Mouse (Mus musculus): Measurements from ENCODE around the gene Cebpb. TPM values are rescaled to one million over a fixed set of nuclear protein-coding genes. Genes with fewer than 3 reads are reported as not detected.

Cebpb gene
- polyA plus RNA-seq, 1 experiment from 2014 or later, result 3.6 TPM

DNA sequence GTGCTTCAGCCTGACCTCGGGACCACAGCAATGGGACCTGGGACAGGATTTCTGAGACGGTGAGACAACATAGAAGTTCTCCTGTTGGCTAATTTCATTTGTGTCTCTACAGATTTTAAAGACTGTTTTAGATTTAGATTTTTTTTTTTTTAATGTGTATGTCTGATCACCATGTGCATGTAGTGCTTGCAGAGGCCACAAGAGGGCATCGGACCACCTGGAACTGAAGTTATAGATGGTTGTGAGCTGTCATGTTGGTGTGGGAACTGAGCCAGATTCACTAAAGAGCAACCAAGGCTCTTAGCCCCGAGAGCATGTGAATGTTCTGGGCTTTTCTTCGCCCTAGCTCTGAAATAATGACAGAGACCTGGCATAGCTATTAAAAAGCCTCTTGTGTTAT lies 8.1 kb upstream of the Cebpb start:
- Histone ChIP-seq H3K4me2 (replicated peaks) (no peak overlapping the region), H3K9me3 (ENCODE audit: control insufficient read depth, low read length) (no peaks in the 10 kb centered on the region), H3K36me3 (replicated peaks; ENCODE audit: control insufficient read depth, insufficient read depth) (no peaks in the 10 kb centered on the region), H3K4me1 (replicated peaks; ENCODE audit: control insufficient read depth, insufficient read depth, low read length) (no peaks in the 10 kb centered on the region), H3K9ac (no peak overlapping the region), H3K27me3 (ENCODE audit: control insufficient read depth, insufficient read depth, low read length) (no peaks in the 10 kb centered on the region; the same call in 1 of the 2 replicates), H3K4me3 (replicated peaks; ENCODE audit: low read length) (no peak overlapping the region), H3K27ac (no peak overlapping the region)
- DNase-seq (ENCODE audit: low spot score) (no peak), ATAC-seq (ENCODE audit: low FRiP score) (no peak)
- 49% methylated on average over 5 of the region's 5 CpGs for WGBS

DNA sequence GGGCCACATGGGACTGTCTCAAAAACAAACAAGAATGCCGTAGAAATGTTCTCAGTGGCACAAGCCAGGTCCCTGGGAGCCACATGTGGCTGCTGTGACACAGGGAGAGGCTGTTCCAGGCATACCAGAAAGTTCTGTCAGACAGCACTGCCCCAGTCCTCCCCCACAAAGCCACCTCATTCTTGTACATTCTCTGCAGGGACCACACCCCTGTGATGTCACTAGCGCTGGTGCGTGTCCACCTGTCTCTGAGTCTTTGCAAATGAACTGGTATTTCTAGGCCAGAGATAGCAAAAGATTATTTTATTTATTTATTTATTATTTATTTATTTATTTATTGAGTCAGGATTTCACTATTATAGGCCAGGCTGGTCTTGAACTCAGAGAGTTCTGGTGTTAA lies 5.0 kb upstream of the Cebpb start:
- Histone ChIP-seq H3K4me2 (replicated peaks) (no peak overlapping the region), H3K4me3 (replicated peaks; ENCODE audit: low read length) (no peak overlapping the region), H3K4me1 (replicated peaks; ENCODE audit: control insufficient read depth, insufficient read depth, low read length) (0 out of 2 replicates have a peak, but pooled peaks cover 3% of the 10 kb centered on the region), H3K9me3 (ENCODE audit: control insufficient read depth, low read length) (no peaks in the 10 kb centered on the region), H3K27ac (no peak overlapping the region), H3K27me3 (ENCODE audit: control insufficient read depth, insufficient read depth, low read length) (peaks cover 22% of the 10 kb centered on the region), H3K36me3 (replicated peaks; ENCODE audit: control insufficient read depth, insufficient read depth) (no peaks in the 10 kb centered on the region), H3K9ac (no peak overlapping the region)
- WGBS, result 86% methylated on average over 3 of the region's 3 CpGs
- ATAC-seq (ENCODE audit: low FRiP score), result no peak
- no peak for DNase-seq (ENCODE audit: low spot score)

GRCm38 (mm10) chr2:167685137-167685536 lies 3.6 kb upstream of the Cebpb start:
- no peaks in the 10 kb centered on the region for H3K36me3 ChIP-seq (replicated peaks; ENCODE audit: control insufficient read depth, insufficient read depth)
- no peaks in the 10 kb centered on the region for H3K9me3 ChIP-seq (ENCODE audit: control insufficient read depth, low read length)
- no peak overlapping the region for H3K9ac ChIP-seq
- peaks cover 36% of the 10 kb centered on the region for H3K27me3 ChIP-seq (ENCODE audit: control insufficient read depth, insufficient read depth, low read length)
- peak; percentile 100 for DNase-seq (ENCODE audit: low spot score)
- H3K27ac ChIP-seq, result no peak overlapping the region
- H3K4me3 ChIP-seq (replicated peaks; ENCODE audit: low read length), result no peak overlapping the region
- no peak for ATAC-seq (ENCODE audit: low FRiP score)
- peaks cover 3% of the 10 kb centered on the region; the same call in 1 of the 2 replicates for H3K4me1 ChIP-seq (replicated peaks; ENCODE audit: control insufficient read depth, insufficient read depth, low read length)
- 8% methylated on average over 8 of the region's 8 CpGs for whole genome bisulfite sequencing
- no peak overlapping the region for H3K4me2 ChIP-seq (replicated peaks)

DNA sequence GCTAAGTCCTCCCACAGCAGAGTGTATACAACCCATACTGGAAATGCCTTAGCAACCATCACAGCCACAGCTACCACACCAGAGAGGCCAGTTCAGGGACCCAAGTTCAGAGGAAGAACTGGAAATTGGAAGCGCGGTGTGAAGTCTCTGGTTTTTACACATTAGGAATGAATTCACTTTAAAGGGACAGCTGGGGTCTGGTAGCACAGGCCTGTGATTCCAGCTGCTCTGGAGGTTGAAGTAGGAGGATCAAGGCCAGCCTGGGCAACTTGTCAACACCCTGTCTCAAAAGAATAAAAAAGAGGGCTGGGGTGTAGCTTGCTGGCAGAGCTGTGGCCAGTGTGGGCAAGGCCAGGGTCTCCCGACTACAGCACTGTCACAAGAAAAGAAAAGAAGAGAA lies 2.9 kb upstream of the Cebpb start:
- WGBS, result 87% methylated on average over 3 of the region's 3 CpGs
- Histone ChIP-seq H3K27ac (no peak overlapping the region), H3K4me3 (replicated peaks; ENCODE audit: low read length) (no peak overlapping the region), H3K9me3 (ENCODE audit: control insufficient read depth, low read length) (no peaks in the 10 kb centered on the region), H3K36me3 (replicated peaks; ENCODE audit: control insufficient read depth, insufficient read depth) (no peaks in the 10 kb centered on the region), H3K9ac (no peak overlapping the region), H3K4me2 (replicated peaks) (no peak overlapping the region), H3K27me3 (ENCODE audit: control insufficient read depth, insufficient read depth, low read length) (peaks cover 44% of the 10 kb centered on the region), H3K4me1 (replicated peaks; ENCODE audit: control insufficient read depth, insufficient read depth, low read length) (peaks cover 3% of the 10 kb centered on the region; the same call in 1 of the 2 replicates)
- ATAC-seq (ENCODE audit: low FRiP score) (no peak), DNase-seq (ENCODE audit: low spot score) (no peak)

- no peak overlapping the region for H3K27ac ChIP-seq
- H3K9me3 ChIP-seq (ENCODE audit: control insufficient read depth, low read length), result no peaks in the 10 kb centered on the region
- no peaks in the 10 kb centered on the region for H3K36me3 ChIP-seq (replicated peaks; ENCODE audit: control insufficient read depth, insufficient read depth)
- H3K4me3 ChIP-seq (replicated peaks; ENCODE audit: low read length), result no peak overlapping the region
- peaks cover 51% of the 10 kb centered on the region for H3K27me3 ChIP-seq (ENCODE audit: control insufficient read depth, insufficient read depth, low read length)
- DNase-seq (ENCODE audit: low spot score) (no peak), ATAC-seq (ENCODE audit: low FRiP score) (no peak)
- peaks cover 3% of the 10 kb centered on the region; the same call in 1 of the 2 replicates for H3K4me1 ChIP-seq (replicated peaks; ENCODE audit: control insufficient read depth, insufficient read depth, low read length)
- H3K9ac ChIP-seq, result no peak overlapping the region
- WGBS, result 80% methylated on average over 16 of the region's 16 CpGs
- no peak overlapping the region for H3K4me2 ChIP-seq (replicated peaks)
Measured at GRCm38 (mm10) chr2:167686382-167687249, 2.1 kb upstream of the Cebpb start.

DNA sequence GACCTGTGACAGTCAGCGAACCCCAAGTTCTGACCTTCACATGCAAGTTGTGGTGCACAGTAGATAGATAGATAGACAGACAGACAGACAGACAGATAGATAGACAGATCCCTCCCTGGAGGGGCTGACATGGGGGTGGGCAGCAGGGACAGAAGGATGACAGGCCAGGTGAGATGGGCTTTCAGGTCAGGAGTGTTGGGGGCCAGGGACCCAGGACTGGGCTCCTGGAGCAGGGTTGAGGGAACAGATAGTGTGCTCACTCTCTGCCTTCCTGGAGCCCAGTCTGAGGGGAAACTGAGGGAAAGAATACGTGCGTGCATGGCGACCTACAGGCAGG lies 1.5 kb upstream of the Cebpb start:
- ATAC-seq (ENCODE audit: low FRiP score) (no peak), DNase-seq (ENCODE audit: low spot score) (no peak)
- Histone ChIP-seq H3K36me3 (replicated peaks; ENCODE audit: control insufficient read depth, insufficient read depth) (no peaks in the 10 kb centered on the region), H3K27me3 (ENCODE audit: control insufficient read depth, insufficient read depth, low read length) (peaks cover 57% of the 10 kb centered on the region), H3K9ac (no peak overlapping the region), H3K4me3 (replicated peaks; ENCODE audit: low read length) (no peak overlapping the region), H3K4me2 (replicated peaks) (no peak overlapping the region), H3K4me1 (replicated peaks; ENCODE audit: control insufficient read depth, insufficient read depth, low read length) (peaks cover 3% of the 10 kb centered on the region; the same call in 1 of the 2 replicates), H3K27ac (no peak overlapping the region), H3K9me3 (ENCODE audit: control insufficient read depth, low read length) (no peaks in the 10 kb centered on the region)
- 77% methylated on average over 4 of the region's 4 CpGs for WGBS

DNA sequence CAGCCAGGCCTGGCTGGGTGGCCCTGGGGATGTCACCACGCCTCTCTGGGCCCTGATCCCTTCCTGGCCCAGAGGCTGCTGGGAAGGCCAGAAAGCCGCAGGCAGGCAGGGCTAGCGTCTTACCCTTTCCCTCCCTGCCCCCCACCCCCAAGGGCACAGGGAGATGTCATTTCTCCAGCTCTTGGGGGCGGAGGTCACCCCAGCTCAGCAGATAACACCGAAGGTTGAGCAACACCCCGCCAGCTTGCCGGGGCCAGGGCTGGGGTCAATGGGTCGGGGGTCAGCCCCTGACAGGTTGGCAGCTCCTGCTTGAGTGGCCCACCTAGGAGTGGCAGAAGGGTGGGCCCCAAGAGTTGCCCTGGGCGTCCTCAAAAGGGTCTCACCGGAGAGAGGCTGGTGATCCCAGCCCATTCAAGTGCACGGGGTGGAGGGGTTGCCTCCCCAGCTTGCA lies 1.0 kb upstream of the Cebpb start:
- H3K9ac ChIP-seq, result no peak overlapping the region
- ATAC-seq (ENCODE audit: low FRiP score) (no peak), DNase-seq (ENCODE audit: low spot score) (no peak)
- H3K9me3 ChIP-seq (ENCODE audit: control insufficient read depth, low read length), result no peaks in the 10 kb centered on the region
- no peak overlapping the region for H3K27ac ChIP-seq
- WGBS, result 55% methylated on average over 11 of the region's 11 CpGs
- no peak overlapping the region for H3K4me2 ChIP-seq (replicated peaks)
- H3K4me3 ChIP-seq (replicated peaks; ENCODE audit: low read length), result no peak overlapping the region
- H3K27me3 ChIP-seq (ENCODE audit: control insufficient read depth, insufficient read depth, low read length), result peaks cover 58% of the 10 kb centered on the region
- peaks cover 3% of the 10 kb centered on the region; the same call in 1 of the 2 replicates for H3K4me1 ChIP-seq (replicated peaks; ENCODE audit: control insufficient read depth, insufficient read depth, low read length)
- H3K36me3 ChIP-seq (replicated peaks; ENCODE audit: control insufficient read depth, insufficient read depth), result no peaks in the 10 kb centered on the region

GRCm38 (mm10) chr2:167688126-167688497 lies 603 bp upstream of the Cebpb start:
- no peak for DNase-seq (ENCODE audit: low spot score)
- H3K4me2 ChIP-seq (replicated peaks), result peak overlapping the region; percentile 90
- peaks cover 58% of the 10 kb centered on the region for H3K27me3 ChIP-seq (ENCODE audit: control insufficient read depth, insufficient read depth, low read length)
- ATAC-seq (ENCODE audit: low FRiP score), result peak; percentile 28
- H3K4me1 ChIP-seq (replicated peaks; ENCODE audit: control insufficient read depth, insufficient read depth, low read length), result peaks cover 3% of the 10 kb centered on the region; the same call in 1 of the 2 replicates
- peak overlapping the region; percentile 72 for H3K4me3 ChIP-seq (replicated peaks; ENCODE audit: low read length)
- no peaks in the 10 kb centered on the region for H3K9me3 ChIP-seq (ENCODE audit: control insufficient read depth, low read length)
- WGBS, result 31% methylated on average over 12 of the region's 12 CpGs
- H3K9ac ChIP-seq, result no peak overlapping the region
- H3K36me3 ChIP-seq (replicated peaks; ENCODE audit: control insufficient read depth, insufficient read depth), result no peaks in the 10 kb centered on the region
- no peak overlapping the region for H3K27ac ChIP-seq

GRCm38 (mm10) chr2:167689501-167690218 lies 945 bp downstream of the Cebpb start, which contains the start of gene Tmem189:
TSS of gene Tmem189 (minus strand) at chr2:167689822.
- peak within 1 kb of the TSS; percentile 90 for H3K4me2 ChIP-seq (replicated peaks)
- H3K9ac ChIP-seq, result peak within 1 kb of the TSS; percentile 60
- ATAC-seq (ENCODE audit: low FRiP score) (no peak), DNase-seq (ENCODE audit: low spot score) (no peak)
- H3K27ac ChIP-seq, result 0 out of 2 replicates have a peak within 1 kb of the TSS, but pooled peaks have one; percentile 5
- H3K4me1 ChIP-seq (replicated peaks; ENCODE audit: control insufficient read depth, insufficient read depth, low read length), result peaks cover 3% of the 10 kb centered on the region; the same call in 1 of the 2 replicates
- peak within 1 kb of the TSS; percentile 72 for H3K4me3 ChIP-seq (replicated peaks; ENCODE audit: low read length)
- WGBS, result under 1% methylated on average over 96 of the region's 99 CpGs
- peaks cover 58% of the 10 kb centered on the region for H3K27me3 ChIP-seq (ENCODE audit: control insufficient read depth, insufficient read depth, low read length)
- H3K36me3 ChIP-seq (replicated peaks; ENCODE audit: control insufficient read depth, insufficient read depth), result no peaks in the 10 kb centered on the region
- no peaks in the 10 kb centered on the region for H3K9me3 ChIP-seq (ENCODE audit: control insufficient read depth, low read length)

Data from hindbrain, embryonic 14.5 days (tissue).